Mouse (Mus musculus) gastrocnemius, adult 8-10 months (tissue): ENCODE results near the gene Vps13a. TPM values are rescaled to one million over a fixed set of nuclear protein-coding genes. Genes with fewer than 3 reads are reported as not detected.
"Not testable (repeated sequence)": the region's sequence is repeated elsewhere in the genome, so short reads cannot be mapped to it uniquely, and the experiment has no call there.

Source experiments
- DNase-seq, 2 experiments: peaks; one replicate each; pipeline ENCODE4 v3.0.0; 2022; ENCODE audit warnings: low spot score in 2 of 2
- total RNA-seq, 4 experiments: library from RNA; stranded (reverse); gene quantifications; 2 replicates each; pipeline ENCODE4 v1.2.4; 2022

Vps13a gene
- total RNA-seq, 4 experiments from 2014 or later, result 23.9 to 36.7 (median 27.1) TPM

DNA sequence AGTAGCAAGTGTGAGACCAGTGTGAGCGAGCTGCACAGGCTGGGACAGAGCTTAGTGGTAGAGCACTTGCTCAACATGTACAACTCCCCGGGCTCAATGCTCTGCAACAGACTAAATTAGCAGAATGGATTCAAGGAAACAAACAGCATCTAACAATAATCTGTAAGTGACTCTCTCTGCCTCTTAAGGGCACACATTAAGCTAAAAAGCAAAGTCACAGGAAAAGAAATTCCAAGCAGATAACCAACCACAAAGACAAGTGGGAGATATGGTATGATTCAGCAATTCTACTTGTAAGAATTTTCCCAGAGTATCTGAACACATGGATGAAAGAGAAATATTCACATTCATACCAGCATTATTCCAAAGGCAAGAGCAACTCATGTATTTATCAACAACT is 13.3 kb downstream of the Vps13a start:
- no peak for DNase-seq

DNA sequence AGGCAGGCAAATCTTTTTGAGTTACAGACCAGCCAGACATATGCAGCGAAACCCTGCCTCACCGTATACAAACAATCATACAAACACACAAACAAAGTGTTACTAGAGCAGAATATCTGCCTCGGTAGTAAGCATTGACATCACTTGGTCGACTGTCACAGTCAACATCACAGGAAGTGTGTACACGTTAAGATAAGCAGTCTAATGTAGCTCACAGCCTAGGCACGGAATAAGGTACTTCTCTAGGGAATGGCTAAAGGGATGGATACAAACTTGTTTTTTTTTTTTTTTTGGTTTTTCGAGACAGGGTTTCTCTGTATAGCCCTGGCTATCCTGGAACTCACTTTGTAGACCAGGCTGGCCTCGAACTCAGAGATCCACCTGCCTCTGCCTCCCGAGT is 23.3 kb downstream of the Vps13a start:
- not testable (repeated sequence) for DNase-seq

DNA sequence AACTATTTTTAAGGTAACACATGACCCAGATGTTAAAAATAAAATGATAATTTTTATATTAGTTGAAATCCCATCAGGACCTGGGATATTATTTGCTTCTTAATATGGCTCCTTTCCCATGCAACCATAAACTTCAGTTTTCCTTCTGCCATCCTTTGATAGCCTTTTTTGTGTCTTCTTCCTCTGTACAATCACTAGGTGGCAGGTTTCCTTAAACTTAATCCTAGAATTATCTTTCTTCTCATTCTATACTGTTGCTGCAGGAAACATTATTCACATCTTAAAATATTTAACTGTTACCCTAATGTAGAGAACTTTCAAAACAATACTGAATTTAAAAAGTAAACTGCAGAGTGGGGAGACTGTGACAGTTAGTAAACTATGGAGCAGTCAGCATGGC is 24.9 kb downstream of the Vps13a start:
- no peak for DNase-seq

DNA sequence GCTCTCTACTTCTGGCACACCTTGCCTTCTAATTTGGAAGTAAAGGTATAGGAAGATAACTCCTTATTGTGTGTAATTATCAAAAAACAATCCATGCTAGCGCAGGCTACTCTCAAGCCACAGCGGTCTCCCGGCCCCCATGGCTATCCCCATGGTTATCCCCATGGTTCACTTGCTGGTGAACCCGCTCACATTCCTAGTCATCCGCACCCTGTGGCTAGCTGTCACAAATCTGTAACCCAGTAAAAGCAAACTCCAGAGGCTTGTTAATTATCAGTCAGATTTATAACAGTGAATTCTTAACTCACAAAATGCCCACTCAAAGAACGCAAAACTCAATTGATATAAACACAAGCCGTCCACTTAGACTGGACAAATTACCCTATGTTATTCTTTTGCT is 25.5 kb downstream of the Vps13a start:
- no peak for DNase-seq

DNA sequence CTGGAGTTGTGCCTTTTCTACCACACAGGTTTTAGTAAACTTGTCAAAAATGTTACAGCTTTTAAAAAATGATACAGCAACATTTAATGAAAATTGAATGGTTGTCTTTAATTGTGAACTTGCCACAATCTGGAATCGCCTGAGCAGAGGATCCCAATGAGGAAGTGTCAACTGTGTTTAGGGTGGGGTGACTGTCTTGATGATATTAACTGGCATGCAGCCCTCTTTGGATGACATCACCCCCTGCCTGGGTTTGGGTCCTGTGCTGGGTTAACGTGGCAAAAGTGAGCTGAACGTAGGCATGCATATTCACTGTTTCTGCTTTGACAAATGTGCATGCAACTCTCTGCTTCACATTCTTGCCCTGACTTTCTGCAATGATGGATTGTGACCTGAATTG is 27.6 kb downstream of the Vps13a start:
- DNase-seq, result no peak

DNA sequence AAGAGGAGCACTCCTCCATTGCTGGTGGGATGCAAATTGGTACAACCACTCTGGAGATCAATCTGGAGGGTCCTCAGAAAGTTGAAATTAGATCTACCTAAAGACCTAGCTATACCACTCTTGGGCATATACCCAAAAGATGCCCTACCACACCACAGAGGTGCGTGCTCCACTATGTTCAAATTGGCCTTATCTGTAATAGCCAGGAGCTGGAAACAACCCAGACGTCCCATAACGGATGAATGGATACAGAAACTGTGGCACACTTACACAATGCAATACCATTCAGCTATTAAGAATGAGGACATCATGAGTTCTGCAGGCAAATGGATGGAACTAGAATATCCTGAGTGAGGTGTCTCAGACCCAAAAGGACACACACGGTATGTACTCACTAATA is 43.9 kb downstream of the Vps13a start:
- DNase-seq, result no peak

DNA sequence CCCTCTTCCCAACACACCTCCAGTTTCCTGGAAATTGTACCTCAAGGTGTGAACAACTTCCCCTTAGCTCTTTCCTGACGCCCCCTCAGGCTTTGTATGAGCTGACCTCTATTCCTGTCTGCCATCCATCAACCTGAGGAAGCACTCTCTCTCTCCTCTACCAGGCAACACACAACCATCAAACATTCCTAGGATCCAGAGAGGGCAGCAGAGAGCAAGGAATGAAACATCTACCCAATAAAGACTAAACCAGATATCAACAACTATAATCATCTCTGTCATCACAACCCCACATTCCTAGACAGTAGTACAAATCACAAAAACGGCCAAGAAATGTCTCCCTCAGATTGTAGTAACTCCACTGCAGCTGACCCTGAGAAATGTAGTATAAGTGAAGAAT is 52.0 kb downstream of the Vps13a start:
- DNase-seq, result no peak

DNA sequence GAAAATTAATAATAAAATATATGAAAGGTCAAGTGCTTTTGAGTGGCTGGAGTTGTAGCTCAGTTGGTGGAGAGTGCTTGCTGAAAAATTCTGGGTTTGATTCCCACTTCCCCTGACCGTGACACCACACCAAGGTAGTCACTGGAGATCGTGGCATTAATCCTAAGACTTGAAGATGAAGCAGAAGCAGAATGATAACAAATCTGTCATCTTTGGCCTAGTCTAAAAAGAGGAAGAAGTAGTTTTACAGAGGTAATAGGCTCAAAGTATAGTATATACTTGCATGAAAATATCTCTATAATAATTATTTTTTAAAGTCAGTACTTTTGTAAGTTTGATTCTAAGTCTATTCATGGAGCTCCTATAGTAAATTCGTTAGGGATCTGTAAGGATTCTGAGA is 65.5 kb downstream of the Vps13a start:
- DNase-seq, result no peak

DNA sequence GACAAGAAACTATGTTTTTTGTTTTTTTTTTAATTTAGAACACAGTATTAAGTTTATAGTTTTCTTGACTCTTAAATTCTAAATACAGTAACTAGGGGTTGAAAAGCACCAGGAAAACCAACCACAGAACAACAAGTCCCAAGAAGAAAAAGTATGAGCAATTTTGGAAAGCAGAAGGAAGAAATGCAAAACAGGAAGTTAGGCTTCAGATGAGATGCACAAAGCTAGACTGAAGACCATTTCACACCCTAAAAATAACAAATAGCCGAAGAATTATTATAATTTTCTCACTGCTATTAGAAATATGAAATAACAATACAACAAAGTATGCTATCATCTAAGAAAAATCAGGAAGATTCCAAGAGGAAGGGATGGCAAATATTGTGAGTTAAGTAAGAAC is 78.9 kb downstream of the Vps13a start:
- no peak for DNase-seq

DNA sequence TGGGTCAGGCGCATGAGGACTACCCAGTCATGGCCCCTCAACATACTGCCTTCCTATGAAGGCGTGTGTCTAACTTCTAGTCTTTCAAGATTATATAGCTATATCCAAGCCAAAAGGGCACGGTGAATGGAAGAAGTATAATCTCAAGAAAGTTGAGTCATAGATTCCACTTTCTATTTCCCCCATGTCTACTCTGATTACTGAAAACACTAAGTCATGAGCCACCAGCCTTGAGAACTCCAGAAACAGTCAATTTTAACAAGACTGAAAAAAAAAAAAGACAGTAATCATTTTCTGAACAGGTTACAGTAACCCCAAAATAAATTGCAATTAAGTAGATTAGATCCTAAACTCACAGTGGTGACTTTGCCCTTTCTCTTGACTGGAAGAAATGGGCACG is 95.8 kb downstream of the Vps13a start:
- no peak for DNase-seq

DNA sequence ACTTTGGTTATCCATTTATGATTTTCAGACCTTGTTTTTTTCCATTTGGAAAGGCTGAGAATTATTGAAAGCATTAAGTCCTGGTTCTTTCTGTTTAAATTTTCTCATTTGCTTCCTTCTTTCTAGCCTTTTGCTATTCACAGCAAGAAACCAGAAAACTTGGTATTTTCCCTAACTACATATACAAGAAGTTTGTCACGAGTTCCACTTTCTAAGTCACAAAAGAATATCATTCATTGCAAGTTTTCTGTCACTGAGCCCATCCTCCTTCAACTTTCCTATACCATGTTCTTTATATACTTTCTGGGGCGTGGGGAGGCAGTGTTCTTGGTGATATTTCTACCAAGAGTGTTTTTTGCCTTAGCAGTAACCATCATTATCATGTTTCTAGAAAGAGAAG is 96.5 kb downstream of the Vps13a start:
- DNase-seq, result no peak

DNA sequence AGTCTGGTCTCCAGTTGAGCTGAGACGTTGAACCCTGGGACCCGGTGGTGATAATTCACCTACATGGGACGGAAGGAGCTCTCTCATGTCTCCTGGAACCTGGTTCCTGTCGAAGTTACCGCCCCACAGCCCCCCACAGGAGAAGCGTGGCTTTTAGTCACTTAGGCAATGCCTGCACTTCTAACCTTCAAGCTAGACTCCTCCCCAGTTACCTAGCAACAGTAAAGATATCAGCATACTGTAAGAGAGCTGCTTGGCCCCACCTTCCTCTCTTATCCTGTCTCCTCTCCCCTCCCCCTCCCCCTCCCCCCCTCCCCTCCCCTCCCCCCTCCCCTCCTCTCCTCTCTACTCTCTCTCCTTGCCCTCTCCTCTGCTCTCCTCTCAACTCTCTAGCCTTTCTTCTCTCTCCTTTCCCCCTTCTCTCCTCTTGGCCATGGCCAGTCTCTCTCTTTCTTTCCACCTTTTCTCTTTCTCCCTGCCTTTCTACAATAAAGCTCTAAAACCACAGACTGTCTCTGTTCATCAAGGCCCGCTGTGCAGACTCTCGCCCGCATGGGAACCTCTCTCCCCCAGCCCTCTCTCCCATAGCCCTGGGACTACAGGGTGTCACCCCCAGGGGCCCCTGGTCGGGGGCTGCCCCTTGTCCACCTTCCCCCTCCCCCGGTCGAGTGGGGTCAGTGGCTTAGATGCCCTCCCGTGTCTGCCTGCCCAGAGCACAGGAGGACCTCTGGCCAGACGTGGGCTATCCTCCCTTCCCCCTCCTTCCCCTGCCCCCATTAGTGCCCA is 154.9 kb downstream of the Vps13a start:
- no peak for DNase-seq

DNA sequence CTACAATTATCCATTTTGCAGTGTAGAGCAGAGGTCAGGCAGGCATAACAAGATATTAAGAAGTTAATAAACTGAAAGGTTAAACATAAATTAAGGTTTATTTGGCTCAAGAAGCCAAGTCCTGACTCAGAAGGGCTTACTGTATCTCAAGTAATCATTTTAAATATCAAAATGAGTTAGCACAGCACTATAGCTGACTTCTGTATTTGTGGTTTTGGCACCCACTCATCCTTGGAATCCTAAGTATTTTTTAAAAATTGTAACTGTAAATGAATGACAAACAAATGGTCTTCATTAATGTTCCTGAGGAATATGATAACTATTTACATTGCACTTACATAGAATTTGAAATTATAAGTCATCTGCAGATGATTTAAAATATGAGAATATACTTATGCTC is 155.7 kb downstream of the Vps13a start:
- no peak for DNase-seq

DNA sequence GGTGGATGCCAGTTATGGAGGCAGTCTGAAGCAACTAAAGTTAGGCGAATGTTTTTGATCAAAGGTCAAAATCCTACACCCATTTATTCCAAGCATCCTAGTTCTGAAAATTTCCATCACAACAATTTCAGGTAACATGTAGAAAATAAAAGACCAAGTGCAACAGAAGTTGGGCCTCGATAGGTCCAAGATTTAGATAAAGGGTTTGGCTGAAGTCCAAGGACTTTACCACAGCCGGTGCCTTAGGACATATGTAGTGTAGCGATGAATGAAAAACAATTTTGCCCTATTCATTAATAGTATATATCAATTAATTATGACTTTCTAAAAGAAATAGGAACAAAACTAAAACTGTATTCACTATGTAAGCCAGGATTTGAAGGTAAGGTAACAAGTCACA is 157.6 kb downstream of the Vps13a start:
- DNase-seq, result no peak

DNA sequence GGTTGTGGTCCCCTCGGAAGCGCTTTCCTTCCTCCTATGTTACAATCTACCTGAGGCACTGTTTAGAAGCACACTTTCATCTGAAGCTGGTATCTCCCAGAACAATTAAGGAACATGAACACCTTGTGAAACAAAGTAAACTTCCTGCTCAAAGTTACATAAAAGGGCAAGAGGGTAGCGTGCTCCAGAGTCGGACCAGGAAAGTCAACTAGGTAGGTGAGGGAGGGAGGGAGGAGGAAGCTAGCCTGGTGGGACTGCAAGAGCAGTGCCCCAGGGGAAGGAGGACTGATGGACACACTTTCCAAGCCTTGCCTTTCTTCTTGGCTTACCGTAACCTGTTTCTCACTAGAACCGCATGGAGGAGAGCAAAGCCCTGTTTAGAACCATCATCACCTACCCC is 173.1 kb downstream of the Vps13a start:
- no peak for DNase-seq

DNA sequence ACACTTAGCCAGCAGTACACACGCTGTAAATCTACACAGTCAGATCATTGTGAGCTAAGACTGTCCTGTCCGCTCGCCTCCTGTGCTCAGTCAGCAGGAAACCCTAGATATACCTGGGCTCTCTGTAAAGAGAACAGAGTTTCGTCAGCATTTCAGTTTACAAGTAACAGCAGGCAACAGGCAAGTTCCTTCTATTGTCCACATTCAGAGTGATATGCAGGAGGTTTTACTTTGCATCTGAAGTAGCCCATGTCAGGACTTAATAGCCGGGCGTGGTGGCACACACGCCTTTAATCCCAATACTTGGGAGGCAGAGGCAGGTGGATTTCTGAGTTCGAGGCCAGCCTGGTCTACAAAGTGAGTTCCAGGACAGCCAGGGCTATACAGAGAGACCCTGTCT is 178.7 kb downstream of the Vps13a start:
- no peak for DNase-seq

DNA sequence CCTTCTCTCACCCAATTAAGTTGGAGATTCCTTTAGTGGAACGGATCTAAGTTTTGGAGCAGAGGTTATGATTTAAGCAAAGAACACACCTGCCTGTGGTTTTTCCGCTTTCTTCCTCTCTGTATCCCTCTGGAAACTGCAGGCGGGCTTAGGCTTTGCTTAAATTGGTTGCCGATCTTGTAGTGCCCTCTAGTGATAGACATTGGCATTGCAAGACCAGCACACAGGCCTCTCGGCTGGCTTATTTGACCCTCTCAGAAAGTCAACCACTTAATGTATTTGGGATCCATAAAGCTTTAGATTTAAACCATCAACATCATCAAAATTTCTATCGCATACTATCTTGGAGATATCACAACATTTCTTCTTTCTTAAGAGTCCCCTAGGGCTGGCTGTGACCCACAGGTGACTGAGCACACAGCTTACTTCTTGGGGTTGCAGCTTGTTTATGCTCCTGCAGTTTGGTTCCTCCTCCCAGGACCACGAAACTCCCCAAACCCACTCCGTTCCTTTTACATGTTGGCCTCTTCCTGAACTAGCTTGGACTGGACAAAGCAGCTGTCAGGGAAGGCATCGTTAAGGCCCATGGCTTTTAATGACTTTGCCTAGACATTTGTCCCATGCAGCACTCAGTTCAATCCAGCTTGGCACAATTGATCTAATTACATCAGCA is 181.3 kb downstream of the Vps13a start:
- DNase-seq, result peak; percentile 28 to 46

DNA sequence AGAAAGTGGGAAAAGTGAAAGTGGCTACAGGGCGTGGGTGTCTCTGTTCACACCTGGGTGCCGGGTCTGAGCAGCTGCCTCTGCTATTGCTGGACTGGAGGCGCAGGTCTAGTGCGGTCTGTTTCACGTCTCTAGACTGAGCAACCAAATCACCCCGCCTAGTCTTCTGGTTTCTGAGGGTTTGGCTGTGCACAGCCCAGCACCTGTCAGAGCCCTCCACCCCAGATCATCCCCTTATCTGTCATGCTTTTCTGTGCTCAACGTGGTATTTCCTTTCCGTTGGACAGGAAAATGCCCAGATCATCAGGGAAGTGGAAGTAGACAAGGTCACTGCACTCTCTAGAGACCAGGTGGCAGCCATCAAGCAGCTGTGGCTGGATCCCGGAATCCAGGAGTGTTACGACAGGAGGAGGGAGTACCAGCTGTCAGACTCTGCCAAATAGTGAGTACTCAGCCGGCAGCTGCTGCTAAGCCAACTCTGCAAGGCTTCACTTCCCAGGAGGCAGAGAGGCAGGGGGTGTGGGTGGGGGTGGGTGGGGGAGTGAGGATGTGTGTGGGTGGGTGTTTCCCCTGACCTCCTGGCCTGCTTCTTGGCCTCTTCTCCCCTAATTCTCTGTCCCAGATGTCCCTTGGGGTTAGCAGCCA is 182.0 kb downstream of the Vps13a start:
- no peak for DNase-seq

DNA sequence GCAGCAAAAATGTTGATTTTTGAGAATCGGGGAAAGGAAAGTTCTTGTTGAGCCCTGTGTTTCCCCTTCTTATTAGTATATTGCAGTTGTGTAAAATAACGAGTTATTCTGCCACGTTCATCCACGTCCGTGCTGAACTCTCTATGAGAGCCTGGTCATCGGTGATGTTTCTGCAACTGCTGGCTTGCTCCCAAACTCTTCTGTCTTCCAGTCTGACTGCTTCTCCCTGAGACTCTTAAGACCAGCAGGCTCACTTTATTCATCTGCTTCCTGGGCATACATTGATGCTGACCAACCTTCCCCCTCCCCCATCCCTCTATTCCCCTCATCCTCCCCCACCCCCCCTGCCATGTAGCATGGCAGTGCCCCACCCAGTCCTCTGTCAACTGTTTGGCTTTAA is 183.5 kb downstream of the Vps13a start:
- DNase-seq, result no peak

DNA sequence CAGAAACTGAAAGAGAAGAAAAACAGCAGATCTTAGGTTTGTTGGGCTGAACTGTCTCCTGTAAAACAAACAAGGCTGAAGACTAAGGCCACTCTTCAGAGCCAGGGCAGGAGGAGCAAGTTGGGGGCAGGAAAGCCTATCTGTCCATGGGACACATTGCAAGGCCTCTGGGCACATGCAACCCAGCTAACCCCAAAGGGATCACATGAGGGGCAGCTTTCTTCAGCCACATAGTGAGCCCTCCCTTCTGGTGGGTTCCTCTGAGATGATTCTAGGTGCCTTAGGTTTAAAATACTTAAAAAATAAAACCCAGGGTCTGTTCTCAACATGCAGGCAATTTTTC is 186.8 kb downstream of the Vps13a start:
- no peak for DNase-seq

DNA sequence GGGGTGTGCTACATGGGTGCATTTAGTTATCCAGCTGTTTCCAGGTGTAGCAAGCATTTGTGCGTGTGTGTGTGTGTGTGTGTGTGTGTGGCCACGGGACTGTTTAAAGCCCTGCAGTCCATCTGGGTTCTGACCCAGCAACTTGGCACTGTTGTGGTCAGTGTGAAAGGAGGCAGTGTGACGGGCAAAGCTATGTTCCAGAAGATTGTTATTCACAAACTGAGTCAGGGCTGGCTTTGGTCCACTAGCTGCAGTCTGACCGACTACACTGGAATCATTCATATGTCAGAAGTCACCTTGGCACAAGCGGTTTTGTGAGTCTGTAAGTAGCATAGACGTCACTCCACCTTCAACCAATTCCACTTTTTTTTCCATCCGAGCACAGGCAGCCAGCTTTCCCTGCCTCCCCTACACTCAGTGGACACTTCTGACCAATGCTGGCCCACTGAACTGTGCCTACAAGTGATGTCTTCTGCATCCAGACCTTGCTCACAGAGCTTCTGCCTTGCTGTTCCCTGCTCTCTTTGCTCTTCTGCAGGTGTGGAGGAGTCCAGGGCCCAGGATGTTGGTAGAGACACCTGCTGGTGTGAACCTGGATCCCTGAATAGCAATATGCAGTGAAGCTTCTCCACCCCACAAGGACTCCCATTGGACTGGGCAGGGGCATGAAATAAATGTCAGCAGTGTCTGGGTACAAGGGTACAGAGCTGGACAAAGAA is 187.3 kb downstream of the Vps13a start:
- no peak for DNase-seq

DNA sequence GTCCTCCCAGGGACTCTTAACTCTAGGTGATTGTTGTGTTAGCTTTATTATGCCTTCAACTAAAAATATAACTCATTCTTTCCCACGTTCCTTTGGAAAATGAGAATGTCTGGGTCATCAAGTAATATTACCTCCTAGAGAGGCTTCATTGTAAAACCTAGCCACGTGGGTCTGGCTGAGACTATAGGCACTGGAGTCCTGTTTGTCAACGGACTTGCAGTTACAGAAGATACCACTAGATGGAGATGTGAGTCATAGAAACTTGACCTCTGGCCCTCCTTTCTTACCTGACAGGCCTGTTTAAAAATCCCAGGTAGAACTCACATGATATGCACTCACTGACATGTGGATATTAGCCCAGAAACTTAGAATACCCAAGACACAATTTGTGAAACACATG is 195.4 kb downstream of the Vps13a start:
- DNase-seq, result no peak
